Mouse (Mus musculus): Measurements from ENCODE around the gene Cyp2j6. TPM values are rescaled to one million over a fixed set of nuclear protein-coding genes. Genes with fewer than 3 reads are reported as not detected.

The Cyp2j6 gene
- polyA plus RNA-seq (2012; rRNA removed; ENCODE audit: low replicate concordance): 6.6 and 7.0 TPM in 2 replicates

GRCm38 (mm10) chr4:96553133-96553819, at the start of gene Cyp2j6:
Gene Cyp2j6 (minus strand): TSS chr4:96553661.

DNA sequence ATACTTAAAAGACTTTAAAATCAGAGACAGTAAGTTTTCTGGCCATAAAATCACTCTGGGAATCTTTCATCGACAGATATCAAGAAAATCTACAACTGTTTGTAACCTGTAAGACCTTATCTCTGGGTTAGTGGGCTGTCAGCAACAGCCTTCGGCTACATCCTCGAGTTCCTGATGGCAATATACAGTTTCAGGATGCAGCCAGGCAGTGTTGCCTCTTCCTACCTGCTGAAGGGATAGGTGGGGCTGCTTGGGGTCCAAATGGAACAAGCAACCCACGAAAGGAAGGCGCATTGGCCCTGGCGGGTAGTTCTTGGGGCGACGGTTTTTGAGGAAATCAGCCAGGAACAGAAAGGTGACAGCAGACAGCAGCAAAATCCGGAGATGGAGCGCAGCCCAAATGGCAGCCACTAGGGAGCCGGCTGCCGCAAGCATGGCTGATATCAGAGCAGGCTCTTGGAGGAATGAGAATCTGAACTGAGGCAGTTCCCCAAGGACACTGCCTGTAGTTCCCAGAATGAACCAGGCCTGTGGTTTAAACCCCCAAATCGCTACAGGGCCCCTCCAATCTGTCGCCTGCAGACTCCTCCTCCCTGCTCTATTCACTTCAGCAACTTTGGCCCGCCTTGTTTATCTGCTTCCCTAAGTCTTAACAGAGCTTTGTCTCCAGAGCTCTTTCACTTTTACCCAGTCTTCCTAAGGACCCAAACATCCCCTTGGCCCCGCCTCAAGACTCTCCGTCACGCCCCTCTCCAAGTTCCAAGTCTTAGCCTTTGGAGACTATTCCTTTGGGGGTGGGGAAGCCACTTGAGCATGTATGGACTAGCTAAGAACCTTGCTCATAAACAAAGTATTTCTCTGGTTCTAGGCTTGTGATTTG, 37.7 kb upstream of the Cyp2j6 start, which contains the start of gene Cyp2j9:
TSS of gene Cyp2j9 (minus strand) at position 668 of the 880 bp plus-strand sequence.

GRCm38 (mm10) chr4:96507286-96507685, 46.2 kb downstream of the Cyp2j6 start, which contains the start of gene Cyp2j8:
Gene Cyp2j8 (minus strand): TSS chr4:96507386.

Other genes with a start within 250 kb of the Cyp2j6 start
- not detected in 2 replicates for gene Cyp2j11, start 205.0 kb downstream of the Cyp2j6 start, polyA plus RNA-seq (2012; rRNA removed; ENCODE audit: low replicate concordance)
- not detected in 2 replicates for gene Cyp2j8, start 46.3 kb downstream of the Cyp2j6 start, polyA plus RNA-seq (2012; rRNA removed; ENCODE audit: low replicate concordance)
- gene Cyp2j9, start 37.9 kb upstream of the Cyp2j6 start, polyA plus RNA-seq (2012; rRNA removed; ENCODE audit: low replicate concordance): 7.7 and 10.5 TPM in 2 replicates
- gene Cyp2j5, start 110.5 kb upstream of the Cyp2j6 start, polyA plus RNA-seq (2012; rRNA removed; ENCODE audit: low replicate concordance): not detected in 2 replicates
- not detected in 2 replicates for gene Gm12695, start 231.5 kb upstream of the Cyp2j6 start, polyA plus RNA-seq (2012; rRNA removed; ENCODE audit: low replicate concordance)